Mouse (Mus musculus) MN1 (cell line): ENCODE results near the gene Saysd1.
A peak's percentile ranks its signal among the peaks of the same experiment; 100 is the strongest.

ENCODE experiments used
- DNase-seq: peaks from one replicate; pipeline ENCODE4 v3.0.0-alpha.2; 2016; ENCODE audit warnings: low spot score

Gene Saysd1

DNA sequence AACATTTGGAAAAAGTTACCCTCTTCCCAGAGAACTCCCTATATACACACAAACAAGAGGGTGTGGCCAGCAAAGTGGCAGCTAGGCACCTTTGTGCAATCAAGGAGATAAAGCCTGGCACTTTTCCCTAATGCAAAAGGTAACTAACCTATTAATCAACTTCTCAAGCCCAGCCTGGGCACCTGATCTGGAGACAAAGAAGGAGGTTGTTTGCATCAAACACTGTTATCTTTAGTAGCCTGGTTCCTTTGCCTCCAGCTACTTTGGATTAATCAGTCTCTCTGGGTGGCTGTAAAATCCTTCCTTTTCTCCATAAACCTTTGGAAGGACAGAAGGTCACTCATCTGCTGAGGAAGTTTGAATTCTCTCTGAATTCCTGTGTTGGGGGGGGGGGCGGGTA is 27.4 kb downstream of the Saysd1 start:
- no peak for DNase-seq

DNA sequence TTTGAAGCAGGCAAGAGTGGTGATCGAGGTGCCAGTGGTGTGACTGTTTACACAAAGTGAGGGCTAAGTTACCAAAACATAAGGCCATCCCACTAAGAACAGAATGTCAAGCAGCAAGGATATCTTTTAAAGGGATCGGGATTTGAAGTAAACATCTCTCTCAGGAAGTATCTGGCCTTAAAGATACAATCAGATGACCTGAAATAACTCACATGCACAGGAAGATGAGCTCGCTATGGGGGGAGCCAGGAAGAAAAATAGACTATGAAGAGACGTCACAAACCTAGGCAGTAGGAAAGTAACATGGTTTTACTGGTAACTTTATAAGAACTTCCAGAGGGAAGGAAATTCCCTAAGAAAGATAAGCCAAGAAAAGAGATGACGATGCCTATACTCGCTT is 32.1 kb downstream of the Saysd1 start:
- DNase-seq: no peak

DNA sequence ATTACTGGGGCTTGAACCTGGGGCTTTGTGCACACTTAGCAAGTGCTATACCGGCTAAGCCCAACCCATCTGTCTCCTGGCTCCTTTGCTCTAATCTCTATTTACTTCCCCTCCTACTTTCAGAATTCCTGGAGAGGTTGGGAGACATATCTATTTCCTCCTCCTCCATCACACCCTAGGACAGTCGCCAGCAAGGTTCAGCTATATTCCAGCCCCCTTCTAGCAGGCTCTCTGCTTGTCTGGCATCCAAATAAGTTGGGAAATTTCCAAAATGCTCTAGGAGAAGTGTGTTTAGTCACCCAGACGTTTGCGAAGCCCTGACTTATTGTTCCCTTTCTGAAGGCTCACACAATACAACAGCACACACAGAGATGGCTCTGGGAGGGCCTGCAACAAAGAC is 35.1 kb downstream of the Saysd1 start:
- no peak for DNase-seq

DNA sequence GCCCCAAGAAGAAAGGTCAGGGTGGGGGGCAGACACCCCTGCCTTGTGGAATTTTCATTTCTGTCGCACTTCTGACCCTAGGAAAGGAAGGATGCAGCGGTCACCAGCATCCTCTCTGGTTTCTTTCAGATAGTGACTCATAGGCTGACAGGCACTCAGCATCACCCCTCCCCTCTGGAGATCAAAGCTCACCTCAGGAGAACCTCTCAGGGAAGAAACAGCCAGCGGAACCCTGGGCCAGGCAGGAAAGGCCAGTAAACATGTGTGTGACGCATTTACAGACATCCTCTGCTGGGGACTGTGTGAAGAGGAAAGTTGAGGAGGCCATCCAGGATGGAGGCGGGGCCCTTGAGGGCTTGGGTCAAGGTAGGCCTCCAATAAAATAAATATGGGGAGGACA is 40.3 kb downstream of the Saysd1 start:
- DNase-seq: no peak

DNA sequence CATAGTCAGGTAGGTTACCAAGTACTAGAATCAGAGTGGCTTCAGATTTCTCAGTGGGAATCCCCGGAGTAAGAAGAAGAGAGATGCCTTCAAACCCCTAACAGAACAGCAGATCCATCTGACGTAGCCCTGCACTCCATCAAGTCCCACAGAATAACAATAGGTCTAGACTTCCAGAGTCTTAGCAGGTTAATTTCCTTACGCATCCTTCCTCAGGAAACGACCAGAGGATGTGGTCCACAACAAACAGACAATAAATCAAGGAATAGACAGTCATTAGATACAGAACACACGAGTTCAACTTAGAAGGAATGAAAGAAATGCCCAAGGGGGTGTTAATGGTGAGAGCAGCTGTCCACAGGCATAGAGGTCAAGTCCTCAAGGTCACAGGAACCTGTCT is 43.4 kb downstream of the Saysd1 start:
- DNase-seq: no peak

DNA sequence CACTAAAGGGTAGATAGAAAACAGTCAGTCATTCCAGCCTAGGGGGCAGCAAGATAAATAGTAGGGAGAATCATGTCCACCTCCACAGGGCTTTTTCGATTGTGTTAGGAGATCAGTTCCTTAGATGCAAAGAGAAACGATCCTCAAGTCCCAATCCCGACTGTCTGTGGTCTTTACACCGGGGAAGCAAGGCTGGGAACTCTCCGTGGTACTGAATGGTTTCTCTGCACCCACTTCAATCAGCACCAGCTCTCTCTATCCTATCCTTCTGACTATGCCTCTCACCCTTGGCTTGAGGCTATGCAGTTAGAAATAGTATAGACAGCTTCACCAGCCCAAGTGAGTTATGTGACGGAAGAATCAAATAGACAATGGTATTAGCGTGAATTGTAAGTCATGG is 44.8 kb downstream of the Saysd1 start:
- no peak for DNase-seq

DNA sequence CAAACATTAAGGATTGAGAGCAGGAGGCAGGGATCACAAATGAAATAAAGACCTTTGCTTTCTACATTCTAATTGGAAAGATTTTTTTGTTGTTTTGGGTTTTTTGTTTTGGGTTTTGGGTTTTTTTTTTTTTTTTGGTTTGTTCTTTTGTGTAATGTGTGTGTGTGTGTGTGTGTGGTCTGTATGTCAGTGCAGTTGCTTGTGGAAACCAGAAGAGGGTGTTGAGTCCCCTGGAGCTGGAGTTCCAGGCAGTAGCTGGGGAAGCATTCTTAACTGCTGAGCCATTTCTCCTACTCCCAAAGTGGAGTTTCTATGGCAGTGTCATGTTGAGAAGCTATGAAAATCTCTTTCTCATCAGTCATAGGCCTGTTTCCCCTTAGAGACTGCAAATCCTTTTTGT is 54.0 kb downstream of the Saysd1 start:
- DNase-seq: no peak

DNA sequence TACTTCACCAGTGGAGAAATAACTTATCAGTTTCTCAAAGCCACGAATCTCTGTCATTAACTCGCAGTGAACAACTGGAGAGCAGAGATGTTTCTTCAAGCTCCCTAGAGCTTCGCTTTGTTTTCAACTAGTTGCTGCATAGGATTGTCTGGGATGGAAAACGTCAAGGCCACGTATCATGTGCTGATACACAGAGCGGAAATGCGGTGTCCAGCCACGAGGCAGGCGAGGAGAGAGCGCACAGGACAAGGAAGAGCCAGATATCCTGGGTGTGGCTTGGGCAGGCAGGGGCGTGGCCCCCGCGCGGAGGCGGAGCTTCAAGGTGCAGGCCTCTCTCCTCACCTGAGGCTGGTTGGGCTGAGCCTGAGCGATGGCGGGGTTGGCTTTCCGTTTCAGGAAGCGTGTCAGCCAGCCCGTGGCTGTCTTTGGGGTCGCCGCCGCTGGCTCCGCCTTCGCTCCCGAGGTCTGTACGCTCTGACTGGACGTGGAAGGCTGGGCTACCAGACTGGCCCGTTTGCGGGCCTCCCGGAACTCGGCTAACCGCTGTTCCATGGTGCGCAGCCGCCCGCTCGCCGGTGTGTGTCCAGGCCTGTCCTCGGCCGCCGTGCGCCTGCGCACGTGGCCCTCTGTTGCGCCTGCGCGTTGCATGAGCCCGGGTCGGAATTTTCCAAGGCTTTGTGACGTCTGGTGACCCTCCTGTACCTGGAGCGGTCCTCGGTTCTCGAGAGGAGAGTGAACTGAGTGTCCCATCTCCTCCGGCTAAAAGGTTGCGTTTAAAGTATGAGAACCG is 55.6 kb downstream of the Saysd1 start:
- peak; percentile 94 for DNase-seq

DNA sequence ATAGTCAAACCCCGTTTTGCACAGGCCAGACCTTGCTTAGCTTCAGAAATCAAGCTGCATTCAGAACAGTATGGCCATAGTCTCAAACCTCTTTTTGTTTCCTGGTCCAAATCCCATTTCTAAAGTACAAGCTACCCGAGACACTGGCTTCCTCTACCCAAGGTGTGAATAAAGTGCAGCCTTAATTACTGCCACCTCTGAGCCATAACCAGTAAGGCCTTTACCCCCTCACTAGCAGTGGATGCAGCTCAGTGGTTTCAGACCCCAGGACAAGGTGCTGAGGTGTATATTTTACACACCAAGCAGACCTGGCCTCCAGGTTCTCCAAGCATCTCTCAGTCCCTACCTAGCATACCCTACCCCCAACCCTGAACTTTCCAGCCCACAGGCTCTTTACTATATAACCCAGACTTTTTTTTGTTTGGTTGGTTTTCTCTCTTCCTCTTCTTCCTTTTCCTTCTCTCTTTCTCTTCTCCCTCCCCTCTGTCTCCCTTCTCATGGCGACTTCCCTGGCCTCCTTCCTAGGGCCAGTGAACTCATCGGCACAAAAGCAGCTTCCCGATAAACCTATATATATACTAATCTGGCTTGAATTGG is 56.3 kb downstream of the Saysd1 start:
- DNase-seq: no peak

DNA sequence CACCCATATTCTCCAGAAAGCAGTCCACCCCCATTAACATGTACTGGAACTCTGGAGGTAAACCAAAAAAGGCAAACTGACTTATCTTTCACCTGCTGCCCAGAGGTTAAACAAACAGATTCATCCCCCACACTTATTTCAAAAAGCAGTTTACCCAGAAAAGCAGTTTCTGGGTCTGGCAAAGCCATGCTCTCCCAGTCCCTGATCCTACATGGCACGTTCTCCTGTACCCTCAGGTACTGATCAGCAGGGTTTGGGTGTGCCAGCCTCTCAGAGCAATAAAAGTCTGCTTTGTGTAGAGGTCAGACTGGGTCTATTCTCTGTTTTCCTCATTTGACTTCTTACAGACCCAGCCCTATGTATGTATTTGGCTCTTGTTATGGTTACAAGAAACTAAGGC is 57.2 kb downstream of the Saysd1 start:
- DNase-seq: no peak

DNA sequence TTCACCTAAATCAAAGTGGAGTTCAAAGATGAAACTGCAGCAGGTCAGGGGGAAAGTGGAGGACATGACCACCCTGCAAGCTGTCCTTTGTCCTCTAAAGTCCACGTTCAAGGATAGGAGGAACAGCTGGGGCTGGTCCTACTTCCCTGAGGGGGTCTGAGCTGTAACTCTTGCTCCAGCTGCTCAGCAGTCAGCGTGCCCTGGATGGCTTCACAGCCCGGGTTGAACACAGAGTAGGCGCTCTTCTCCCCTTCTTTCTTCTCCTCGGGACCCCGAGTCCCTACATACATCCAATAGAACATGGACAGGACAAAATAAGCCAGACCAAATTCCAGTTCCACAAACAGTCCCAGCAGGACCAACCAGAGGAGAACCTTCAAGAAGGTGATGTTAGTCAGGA is 61.2 kb downstream of the Saysd1 start:
- DNase-seq: no peak

DNA sequence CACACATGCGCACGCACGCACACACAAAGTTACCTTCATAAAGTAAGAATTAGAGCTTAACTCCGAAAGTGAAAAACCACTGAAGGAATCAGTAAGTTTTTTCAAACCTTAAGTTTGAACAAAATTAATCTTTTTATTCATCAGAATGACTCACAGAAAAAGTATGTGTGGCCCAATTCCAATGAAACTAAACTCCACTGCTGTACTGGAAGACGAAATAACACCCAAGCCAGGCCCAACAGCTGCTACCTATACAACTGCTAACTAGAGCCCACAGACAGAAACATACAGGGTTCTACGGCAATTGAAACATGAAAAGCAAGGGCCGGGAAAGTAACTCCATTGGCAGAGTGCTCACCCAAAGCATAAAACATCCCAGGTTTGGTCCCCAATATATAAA is 62.8 kb downstream of the Saysd1 start:
- no peak for DNase-seq

DNA sequence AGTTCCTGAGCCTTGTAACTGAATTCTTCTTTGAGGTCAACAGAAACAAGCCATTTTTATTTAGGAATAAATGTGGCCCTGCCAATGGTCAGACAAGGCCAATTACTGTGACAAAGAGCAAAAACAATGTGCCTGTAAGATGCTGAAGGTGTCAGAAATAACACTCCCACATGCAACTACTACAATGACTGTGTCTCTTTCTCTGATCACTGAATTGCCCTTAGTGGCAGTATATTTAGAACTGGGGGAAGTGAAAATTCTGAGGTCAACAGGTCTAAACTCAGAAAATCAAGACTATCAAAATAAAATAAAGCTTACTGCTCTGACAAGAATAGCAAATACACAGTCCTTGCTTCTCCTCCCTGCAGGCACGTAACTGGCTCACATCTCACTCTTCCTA is 63.6 kb downstream of the Saysd1 start:
- DNase-seq: no peak

DNA sequence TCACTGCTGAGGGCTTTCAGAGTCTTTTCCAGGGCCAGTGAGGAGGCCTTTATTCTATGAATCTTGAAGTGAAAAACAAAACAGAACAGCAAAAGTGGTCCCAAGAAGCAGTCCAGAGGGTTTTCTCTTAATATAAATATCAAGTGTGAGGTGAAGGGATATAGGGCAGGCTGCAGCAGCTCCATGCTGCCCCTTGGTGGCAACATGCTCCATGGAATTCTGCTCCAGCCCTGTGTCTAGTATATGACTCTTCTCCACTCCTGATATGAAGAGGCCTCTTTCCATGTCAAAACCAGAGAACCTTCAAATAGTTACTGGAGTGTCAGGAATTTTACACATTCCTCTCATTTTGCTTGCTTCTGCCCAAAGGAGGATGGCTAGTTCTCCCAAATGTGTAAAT is 67.7 kb downstream of the Saysd1 start:
- DNase-seq: peak; percentile 35

DNA sequence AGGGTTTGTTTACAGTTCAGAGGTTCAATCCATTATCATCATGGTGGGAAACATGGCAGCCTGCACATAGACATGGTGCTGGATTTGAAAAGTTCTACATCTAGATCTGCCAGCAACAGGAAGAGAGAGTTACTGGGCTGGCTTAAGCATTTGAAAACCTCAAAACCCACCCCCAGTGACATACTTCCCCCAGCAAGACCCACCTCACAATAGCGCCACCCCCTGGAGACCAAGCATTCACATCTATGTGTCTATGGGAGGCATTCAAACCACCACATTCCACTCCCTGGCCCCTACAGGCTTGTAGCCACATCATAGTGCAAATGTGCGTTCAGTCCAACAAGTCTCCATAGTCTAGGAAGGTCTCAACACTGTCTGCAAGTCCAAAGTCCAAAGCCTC is 70.0 kb downstream of the Saysd1 start:
- no peak for DNase-seq

DNA sequence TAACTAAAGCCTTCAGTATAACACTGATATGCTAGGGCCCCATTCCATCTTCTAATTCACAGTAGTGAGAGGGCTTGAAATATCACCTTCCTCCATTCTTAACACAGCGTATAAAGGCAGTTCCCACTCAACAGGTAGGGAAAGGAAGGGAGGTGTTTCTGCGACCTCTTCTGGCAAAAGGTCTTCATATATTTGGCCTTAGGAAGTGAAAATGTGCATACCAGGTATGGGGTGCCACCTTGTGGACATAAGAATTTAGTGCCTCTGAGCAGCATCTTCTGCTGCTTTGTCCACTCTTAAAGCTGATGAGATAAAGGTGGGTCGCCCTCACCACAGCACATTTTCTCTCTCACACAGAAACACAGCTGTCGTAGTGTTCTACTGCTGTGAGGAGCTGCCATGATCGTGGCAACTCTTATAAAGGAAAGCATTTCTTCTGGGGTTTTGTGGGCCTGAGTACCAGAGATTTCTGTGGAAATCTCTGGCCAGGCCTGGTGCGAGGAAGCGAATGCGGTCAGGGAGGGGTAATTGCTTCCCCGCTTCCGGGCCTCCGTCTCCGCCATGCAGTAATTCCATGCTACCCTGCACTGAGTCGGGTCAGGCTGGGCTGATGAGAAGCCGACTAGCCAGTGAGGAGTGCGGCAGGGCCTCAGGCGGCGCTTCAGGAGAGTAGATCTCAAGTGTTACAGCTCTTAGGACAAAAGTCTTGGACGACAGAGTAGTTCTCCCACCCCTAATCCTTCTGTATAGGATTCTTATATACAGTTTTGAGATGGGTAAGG is 70.8 kb downstream of the Saysd1 start:
- peak; percentile 84 for DNase-seq

DNA sequence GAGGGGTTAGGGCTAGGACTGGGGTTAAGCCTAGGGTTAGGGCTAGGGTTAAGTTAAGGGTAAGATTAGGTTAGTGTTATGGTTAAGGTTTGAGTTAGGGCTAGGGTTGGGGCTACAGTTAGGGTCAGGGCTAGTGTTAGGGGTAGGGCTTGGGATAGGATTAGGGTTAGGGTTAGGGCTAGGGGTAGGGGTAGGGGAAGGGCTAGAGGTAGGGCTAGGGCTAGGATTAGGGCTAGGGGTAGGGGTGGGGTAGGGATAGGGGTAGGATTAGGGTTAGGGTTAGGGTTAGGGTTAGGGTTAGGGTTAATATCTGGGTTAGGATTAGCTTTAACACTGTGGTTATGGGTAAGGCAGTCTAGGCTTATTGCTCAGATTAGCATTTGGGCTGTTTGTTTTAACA is 73.6 kb downstream of the Saysd1 start:
- no peak for DNase-seq

DNA sequence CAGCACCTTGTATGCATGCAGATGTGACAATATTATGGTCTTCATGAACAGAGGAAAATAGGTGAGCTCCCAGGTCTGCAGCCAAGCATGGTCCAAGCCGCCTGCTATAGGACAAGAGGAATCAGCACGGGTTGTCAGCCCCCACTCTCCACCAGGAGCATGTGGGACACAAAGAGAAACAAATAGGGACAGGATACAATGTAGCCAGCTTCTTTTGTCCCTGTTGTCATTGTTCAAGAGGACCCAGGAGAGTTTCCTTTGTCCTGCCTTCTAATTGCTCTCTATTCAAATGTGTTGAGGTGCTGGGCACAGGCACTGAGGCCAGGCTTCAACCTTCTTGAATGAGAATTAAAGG is 89.9 kb downstream of the Saysd1 start:
- no peak for DNase-seq

DNA sequence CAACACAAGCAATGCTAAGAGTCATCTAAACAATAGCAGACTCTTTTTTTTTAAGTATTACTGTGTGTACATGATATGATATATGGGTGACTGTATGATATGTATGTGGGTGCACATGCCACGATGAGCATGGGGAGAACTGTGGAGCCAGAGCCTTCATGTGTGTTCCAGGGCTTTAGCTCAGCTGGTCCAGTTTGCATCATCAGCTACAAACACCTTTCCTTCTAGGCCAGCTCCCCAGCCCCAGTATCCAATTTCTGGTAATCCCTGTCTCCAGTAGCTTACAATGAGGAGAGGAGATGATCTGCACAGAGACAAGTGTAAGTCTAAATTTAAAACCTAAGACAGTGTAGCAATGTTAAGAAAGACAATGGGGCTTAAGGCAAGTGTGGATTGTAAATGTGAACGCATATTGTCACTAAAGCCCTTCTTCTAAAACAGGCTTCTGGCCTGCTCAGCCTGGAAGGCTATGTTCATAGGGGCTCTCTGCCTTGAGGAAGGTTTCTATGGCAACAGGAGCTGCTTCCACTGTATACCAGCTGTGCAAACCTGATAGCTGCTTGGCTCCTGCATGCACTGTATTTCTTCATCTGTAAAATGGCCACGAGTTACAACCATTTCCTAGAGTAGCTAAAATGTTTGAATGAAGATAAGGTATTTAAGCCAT is 90.4 kb downstream of the Saysd1 start:
- DNase-seq: no peak

DNA sequence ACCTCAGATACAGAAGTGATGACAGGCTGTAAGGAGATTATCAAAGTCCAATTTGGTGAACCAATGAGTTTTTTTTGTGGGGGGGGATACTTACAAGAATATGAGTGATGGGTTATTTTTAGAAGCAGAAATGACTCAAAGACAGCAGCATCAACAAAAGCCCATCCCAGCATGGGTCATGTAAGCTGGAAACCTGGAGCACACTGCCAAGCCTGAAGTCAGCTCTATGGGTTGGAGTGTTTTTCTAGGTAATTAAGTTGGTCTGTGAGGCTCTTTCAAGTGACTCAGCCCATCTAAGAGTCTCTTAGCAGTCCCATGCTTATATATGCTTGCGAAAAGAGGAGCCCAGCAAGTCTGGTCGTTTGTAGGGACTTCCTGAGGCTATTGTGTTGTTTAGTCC is 91.0 kb downstream of the Saysd1 start:
- DNase-seq: no peak

DNA sequence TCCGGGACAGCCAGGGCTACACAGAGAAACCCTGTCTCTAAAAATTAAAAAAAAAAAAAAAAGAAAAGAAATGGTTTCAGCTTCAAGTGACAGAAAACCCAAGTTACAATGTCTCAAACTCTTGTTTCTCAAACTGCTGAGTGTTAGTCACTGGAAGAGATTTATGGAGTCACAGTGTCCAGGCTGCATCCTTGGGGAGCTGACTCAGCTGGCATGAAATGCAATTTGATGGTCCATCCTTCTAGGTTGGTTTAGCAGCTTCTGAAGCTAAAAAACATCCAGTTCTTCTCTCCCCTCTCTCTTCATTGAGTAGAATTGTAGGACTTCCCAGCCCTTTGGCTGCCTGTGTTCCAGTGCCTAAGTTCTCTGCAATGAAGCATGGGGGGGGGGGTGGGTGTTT is 94.3 kb downstream of the Saysd1 start:
- DNase-seq: no peak

DNA sequence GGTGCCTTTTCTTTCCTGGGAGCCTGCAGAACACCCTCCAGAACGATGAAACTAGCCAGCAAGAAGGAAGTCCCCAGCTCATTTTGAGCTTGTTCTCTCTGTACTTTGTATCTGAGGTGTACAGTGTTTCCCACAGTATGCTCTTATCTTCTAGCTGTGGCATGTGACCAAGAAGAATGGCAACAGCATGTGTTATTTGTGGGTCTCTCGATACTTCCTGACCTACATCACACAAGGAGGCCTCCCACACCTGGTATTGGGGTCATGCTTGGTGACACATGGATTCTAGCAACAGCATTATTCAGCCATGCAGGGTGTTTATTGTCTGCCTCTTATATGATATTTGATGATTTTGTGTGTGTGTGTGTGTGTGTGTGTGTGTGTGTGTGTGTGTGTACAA is 96.5 kb downstream of the Saysd1 start:
- no peak for DNase-seq

DNA sequence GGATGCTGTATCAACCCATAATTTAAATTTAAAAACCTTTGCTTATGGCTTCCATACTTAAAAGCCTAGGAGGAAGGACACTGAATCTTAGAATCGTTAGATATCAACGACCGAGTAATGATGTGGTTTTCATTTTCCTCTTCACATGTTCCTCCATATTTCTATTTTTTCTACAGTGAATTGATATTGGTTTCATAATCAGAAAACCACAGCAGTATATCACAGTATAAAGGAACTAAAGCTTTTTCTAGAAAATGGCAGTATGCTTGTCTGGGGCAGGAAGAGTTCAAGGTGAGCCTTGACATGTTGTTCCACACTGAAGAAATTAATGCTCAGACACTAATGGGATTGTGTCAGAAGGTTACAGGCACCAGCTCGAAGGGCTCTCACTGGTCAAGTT is 97.4 kb downstream of the Saysd1 start:
- DNase-seq: no peak
